Mouse (Mus musculus) brain, adult 2 months (tissue): ENCODE measurements around the gene Pigs.

ENCODE experiments used
- DNase-seq: peaks from one replicate; pipeline ENCODE4 v3.0.0; 2011; ENCODE audit warnings: low read depth, low spot score

Gene Pigs

DNA sequence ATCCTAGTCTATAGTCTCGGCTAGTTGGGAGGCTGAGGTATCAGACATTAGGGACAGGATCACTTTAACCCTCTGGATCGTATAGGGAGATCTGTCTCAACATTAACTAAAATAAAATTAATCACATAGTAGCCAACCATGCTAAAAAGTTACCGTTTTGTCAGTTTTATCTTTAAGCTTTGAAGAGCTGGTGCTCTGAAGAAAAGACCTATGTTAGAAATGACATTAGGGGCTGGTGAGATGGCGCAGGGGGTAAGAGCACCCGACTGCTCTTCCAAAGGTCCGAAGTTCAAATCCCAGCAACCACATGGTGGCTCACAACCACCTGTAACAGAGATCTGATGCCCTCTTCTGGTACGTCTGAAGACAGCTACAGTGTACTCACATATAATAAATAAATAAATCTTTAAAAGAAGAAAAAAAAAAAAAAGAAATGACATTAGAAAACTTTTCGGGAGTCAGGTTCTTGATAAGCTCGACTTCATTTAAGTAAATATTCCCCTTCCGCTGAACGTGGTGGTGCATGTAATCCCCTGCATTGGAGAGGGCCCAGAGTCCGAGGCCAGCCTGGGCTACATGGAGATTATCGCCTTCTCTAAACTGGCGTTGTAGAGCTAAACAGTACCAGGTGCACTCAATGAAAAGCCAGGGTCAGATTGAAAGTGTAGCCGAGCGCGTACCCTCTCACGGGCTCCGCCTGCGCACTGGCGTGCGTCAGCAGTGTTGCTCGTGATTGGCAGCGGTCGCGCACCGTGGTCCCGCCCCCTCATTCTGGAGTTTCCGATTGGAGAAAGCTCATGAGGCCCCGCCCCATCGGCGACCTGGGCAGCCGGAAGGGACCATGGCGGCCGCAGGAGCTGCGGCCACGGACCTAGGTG, at the start of gene Pigs:
Gene Pigs, plus strand, starts transcription at position 782 of the 878 bp plus-strand sequence.
- DNase-seq = peak; percentile 98

DNA sequence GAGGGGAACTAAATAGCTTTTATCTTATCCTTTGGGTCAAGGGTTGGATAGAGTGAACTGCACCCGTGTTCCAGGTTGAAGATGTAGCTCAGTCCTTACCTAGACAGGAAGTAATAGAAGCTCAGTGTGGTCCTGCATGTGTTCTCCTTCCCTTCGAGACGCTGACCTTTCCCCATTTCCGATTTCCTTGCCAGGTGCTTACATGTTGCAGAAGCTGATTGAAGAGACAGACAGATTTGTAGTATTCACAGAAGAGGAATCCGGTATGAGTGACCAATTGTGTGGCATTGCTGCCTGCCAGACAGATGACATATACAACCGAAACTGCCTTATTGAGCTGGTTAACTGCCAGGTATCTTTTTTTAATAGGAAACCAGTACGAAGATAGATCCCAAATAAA, 49.4 kb upstream of the Pigs start:
- DNase-seq = no peak

DNA sequence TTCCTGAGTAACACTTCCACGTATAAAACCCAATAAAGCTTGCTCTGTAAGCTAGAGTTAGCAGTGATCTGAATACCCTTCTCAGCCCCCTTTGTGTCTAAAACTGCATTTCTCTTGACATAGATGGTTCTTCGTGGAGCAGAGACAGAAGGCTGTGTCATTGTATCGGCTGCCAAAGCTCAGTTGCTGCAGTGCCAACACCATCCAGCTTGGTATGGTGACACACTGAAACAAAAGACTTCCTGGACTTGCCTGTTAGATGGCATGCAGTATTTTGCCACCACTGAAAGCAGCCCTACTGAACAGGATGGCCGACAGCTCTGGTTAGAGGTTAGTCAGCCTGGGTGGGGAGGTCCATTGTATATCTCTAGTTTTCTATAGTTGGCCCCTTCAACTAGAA, 48.6 kb upstream of the Pigs start:
- DNase-seq = peak; percentile 50

DNA sequence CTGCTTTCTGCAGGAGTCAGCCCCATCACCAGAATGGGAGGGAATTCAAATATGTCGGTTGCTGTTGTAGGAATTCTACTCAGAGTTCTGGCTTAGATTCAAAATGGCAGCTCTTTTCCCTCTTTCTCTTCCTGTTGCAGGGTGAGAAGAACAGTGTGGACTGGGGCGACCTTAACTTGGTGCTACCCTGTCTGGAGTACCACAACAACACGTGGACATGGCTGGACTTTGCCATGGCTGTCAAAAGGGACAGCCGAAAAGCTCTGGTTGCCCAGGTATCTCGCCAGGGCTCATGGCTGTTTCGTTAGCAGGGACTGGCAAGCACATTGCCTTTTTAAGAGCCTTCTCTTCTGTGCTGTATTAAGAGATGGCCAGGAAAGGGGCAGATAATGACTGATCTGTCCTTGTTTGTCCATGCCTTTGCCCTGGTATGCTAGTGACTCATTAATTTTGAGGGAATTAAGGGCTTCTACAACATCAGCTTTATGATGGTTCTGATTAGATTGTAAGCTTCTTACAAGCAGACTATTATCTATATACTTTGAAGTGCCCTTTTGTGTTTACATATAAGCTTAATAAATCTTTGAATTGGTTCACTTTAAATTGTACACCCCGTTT, 39.0 kb upstream of the Pigs start:
- no peak for DNase-seq

DNA sequence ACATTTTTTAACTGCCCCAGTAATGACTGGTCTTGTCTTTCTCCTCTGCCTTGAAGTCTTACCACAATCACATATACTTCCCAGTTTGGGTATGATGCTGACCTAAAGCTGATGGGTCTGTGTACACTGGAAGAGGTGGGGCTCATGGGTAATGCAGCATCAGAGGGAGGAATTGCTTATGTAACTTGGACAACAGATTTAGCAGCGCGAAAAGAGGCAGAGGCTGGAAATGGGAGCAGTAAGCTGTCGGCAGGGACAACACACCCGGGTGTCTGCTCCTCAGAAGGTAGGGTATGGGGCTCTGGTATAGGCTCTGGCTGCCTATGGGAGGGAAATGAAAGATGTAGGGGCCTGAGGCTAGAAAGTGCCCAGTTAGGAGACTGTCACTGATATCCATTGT, 37.6 kb upstream of the Pigs start, which contains the start of gene BC030499:
Gene BC030499, plus strand, starts transcription at position 188 of the 400 bp plus-strand sequence.
- peak; percentile 81 for DNase-seq

DNA sequence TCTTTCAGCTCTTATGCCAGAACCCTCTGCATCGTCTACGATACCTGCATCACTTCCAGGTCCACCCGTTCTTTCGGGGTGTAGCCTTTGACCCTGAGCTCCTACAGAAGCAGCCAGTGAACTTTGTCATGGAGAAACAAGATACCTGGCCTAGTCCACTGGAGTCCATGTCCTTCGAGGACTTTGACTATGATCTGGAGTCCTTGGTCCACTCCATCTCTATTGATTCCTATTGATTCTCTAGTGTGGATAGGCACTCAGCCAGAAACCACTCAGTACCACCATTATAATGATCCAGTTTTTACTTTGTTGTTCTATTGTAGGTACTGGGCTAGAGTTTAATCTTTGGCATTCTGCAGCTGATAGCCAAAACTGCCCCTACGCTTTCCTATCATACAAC, 33.6 kb upstream of the Pigs start:
- DNase-seq = no peak

DNA sequence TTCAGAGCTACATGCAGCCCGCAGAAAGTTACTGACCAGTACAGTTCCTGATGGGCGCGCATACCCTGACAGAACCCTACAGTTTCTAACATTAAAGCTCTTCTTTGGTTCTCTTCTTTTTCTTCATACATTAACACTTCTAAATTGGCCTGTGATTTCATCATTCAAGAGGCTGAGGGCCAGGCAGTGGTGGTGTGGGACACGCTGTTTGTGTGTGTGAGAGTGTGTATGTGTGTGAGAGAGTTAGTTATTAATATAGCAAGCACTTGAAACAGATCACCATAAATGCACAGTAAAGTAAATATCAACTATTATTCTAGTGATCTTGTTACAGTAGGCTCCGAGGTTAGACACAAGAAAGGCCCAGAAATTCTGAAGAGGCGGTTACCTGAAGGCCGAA, 27.3 kb upstream of the Pigs start:
- DNase-seq = no peak

DNA sequence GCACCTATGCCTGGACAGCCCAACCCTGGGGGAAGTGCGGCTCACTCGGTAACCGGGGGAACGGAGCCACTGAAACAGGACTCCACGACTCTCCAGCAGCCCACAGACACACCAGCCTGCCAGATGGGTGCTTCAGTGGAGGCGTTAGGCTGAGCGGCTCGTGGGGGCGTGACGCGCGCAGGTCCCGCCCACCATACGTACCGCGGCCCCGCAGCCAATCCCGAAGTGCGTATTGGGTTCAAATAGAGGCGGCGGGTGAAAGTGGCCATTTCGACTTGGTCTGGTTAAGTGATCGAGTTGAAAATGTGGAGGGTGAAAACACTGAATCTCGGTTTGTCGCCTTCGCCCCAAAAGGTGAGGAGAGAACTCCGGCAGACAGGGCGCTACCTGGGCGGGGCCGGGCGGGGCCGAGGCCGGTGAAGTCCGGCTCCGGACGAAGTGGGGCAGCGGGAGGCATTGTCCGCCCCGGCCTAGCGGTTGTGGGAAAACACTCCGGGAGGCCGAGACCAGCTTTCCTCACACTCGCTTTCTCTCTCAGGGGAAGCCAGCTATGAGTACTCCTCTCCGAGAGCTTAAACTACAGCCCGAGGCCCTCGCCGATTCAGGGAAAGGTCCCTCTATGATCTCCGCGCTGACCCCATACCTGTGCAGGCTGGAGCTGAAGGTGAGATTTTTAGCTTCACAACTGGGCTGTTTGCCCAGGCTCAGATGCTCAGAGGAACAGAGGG, 26.7 kb upstream of the Pigs start, which contains the start of gene Spag5:
Gene Spag5, plus strand, starts transcription at position 173 of the 728 bp plus-strand sequence.
- DNase-seq = peak; percentile 94

DNA sequence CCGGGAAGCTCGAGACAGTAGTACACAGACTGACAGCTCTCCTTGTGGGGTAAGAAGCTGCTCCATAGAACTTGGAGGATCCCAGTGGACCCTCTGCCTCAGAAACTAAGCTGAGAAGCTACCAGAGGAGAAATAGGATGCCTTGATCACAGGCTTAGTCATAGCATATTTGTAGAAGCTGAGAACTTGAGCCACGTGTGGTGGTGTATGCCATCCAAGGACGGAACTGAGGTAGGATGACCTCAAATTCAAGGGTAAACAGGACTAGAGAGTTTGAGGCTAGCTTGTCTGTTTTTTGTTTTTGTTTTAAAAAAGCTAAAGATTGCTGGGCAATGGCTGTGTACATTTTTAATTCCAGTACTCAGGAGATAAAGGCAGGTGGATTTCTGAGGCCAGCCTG, 22.9 kb upstream of the Pigs start:
- no peak for DNase-seq

DNA sequence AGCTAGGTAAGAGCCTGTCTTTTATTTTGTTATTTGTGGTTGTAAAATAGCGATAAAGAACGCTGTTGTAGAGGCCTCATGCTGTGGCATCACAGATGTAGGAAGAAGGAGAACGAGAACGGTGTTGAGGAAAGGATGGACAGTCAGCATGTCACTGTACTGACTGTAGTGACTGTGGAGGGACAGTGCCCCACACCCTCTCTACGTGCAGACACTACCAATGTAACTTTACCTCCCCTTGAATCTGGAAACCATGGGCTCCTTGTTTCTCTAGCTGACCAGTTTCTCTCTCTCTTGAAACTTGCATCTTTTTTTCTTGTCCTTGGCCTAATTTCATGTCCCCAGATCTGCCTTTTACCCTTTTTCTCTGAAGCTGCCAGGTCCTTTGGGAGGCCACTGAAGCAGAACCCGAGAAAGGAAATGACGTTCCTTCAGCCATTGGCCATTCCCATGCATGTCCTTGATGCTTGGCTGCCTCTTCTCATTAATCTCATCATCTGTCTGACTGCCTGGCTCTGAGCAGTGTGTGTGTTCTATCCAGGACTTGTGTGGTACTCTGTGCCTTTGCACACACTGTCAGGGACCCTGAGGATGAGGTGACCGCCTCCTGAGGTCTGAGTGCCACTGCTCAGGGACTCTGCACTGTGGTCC, 17.2 kb upstream of the Pigs start:
- DNase-seq = no peak

DNA sequence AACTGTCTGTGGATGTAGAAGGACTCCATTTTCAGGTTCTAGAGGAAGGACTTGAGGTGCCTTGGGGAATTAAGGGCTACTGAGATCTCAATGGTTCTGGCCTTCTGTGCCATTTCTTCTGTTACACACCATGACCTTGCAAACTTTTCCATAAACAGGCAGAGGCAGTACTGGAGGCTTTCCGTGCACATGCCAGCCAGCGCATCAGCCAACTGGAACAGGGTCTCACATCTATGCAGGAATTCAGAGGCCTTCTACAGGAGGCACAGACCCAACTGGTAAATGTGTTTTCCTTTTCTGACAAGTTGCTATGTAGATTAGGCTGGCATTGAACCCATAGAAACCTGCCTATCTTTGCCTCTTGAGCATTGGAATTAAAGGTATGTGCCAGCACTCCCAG, 14.6 kb upstream of the Pigs start:
- DNase-seq = no peak

DNA sequence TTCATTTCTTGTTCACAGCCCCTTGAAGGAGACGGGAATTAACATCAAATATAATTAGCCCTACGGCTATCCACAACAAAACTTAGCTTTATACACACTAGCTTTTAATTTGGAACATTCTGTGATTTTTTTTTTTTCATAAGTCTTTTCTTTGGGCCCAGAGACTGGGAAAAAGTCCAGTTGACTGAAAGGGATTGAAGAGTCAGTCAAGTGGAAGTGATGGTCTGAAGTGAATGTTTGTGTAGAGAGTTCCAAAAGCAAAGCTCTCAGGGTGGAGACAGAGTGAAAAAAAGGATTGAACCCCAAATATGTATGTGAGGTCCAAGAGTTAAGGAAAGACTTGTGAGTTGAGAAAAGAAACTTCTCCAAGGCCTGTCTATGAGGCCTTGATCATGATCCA, 9.8 kb upstream of the Pigs start:
- no peak for DNase-seq

DNA sequence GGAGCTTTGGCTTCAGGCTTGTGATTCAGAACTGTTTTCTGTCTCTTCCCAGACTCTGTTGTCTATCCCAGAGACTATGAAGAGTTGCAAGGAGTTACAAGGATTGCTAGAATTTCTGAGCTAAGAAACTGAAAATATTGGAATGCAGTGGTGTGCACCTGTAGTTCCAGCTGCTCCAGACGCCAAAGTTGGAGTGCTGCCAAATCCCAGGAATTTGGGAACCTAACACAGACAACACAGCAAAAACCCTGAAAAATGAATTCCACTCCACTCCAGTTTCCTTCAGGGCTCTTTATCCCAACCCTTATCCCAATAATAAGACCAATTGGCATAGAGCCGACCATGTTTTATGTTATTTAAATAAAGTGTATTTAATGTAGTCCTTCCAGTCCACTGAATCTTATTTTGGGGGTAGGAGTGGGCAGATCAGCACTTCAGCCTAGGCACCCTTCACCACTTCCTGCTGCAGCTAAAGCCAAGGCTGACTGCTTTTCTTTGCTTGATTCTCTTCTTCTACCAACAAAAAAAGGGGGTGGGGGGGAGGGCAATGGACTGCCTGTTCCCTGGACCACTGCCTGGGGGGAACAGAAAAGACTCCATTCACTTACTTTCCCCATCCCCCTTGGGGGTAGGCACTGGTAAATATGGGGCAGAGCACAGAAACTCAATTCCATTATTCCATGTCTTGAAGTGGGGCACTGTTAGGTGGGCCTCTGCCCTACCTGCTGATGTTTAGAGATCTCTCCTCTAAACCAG, 6.0 kb upstream of the Pigs start:
- DNase-seq = peak; percentile 49

DNA sequence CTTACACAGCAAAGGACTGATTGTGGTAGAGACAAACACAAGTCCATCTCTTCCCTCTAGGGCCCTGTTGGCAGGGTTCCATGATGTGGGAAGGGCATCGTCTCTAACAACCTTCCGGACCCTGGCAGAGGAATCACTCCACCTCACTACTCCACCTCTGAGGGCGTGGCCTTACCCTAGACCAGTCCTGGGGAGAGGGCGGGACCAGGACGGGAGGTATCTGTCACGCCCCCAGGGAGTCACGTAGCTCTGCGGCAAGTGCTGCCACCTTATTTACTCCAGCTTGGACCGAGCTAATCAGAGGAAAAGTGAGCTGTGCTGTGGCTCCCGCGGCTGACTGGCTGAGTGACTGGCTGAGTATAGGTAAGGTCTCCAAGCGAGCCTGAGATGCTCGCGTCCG, 5.4 kb upstream of the Pigs start, which contains the start of gene Aldoc:
Gene Aldoc, plus strand, starts transcription at position 109 of the 400 bp plus-strand sequence.
- peak; percentile 94 for DNase-seq

DNA sequence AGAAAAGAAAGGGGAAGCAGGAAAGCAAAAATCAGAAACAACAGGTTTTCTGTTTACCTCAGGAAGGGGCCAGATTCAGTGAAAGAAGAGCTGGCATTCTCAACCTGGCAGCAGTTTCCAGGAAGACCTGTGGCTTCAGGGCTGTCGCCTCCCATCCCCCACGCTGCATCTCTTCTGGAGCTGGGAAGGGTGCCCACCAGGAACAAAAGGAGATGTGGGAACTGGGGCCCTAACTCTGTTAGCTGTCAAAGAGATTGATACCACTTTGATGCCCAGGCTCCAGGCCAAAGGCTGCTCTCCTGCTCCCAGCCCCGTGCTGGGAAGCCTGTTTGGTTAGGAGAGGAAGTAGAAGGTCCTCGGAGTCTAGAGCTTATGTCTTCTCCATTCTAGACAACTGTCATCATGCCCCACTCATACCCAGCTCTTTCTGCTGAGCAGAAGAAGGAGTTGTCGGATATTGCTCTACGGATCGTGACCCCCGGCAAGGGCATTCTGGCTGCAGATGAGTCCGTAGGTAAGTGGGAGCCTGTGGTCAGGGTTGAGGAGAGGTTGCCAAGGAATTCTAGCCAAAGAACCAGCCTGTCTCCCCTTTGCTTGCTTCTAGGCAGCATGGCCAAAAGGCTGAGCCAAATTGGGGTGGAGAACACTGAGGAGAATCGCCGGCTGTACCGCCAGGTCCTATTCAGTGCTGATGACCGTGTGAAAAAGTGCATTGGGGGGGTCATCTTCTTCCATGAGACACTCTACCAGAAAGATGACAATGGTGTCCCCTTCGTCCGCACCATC, 4.0 kb upstream of the Pigs start:
- DNase-seq = peak; percentile 72

DNA sequence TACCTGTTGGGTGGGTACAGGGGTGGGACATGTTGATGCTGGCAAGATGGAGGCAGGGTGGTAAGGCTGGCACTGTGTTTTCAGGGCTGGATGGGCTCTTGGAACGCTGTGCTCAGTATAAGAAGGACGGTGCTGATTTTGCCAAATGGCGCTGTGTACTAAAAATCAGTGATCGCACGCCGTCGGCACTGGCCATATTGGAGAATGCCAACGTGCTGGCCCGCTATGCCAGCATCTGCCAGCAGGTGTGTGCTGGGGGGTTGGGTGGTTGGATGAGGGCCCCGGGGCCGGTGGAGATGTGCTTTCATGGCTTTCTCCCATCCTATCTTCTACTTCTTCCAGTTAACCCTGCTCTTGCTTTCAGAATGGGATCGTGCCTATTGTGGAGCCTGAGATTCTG, 3.2 kb upstream of the Pigs start:
- DNase-seq = no peak

DNA sequence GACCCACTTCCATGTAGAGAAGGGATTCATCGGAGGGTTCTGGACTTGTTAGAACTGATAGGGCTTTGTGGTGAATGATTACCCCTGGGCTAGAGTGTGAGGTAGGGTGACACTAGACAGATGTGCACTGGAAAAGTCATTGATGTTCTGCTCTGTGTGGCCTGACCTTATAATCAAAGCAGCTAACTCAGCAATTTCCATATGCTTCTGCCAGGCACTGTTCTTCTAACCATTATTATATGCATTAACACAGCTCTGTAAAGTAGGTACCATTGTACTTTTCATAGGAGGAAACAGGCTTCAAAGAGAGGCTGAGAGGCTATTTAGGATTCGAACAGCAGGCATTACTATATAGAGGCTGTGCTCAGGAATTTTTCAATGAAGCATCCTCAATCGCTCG, 1.0 kb upstream of the Pigs start:
- DNase-seq = no peak

DNA sequence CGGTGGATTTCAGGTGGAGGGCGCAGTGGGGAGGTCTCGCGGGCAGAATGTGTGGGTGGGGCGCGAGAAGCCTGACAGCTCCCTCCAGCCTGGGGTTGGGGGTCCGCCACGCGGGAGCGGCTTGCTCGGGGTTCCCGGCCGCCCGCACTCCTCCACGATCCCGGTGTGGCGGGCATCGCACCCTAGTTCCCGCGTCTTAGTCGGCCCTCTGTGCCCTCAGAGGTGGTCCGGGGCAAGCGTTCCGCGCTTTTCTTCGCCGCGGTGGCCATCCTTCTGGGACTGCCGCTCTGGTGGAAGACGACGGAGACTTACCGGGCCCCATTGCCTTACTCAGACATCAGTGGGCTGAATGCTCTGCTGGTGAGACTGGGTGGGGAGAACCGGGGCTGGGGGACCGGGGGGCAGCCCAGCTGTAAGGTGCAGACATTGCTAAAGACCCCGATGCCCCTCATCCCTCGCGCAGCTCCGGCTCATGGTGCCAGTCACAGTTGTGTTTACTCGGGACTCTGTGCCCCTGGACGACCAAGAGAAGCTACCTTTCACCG, 369 bp downstream of the Pigs start:
- no peak for DNase-seq

DNA sequence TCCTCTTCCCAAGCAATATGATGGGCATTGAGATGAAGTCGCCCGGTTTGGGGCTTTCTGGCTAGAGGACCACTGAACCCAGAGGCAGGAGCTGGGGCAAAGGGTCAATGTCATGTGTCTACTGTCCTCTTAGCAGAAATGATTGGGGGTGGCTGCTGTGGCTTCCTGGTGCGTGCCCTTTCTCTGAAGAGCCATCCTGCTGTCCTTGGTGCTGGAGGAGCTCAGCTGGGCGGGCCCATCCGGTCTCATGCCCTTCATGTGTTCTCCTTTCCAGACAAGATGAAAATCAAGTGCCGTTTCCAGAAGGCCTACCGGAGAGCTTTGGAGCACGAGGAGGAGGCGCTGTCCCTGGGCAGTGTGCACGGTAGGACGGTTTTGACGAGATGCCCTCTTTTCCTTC, 4.5 kb downstream of the Pigs start:
- no peak for DNase-seq

DNA sequence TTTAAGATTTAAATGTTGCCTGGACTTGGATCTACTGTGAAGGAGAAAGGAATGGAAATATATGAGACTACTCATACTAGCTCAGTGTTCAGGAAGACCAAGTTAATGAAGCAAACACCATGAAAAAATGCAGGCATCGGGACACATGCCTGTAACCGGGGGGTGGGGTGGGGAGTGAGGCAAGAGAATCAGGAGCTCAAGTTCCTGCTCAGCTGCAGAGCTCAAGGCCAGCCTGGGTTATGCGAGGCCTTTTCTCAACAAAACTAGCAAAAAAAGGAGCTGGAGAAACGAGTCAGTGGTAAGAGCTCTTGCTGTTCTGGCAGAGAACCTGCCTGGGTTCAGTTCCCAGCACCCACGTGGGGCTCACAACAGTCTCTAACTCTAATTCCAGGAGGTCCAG, 5.8 kb downstream of the Pigs start:
- no peak for DNase-seq
